Mouse (Mus musculus): ENCODE measurements around the gene Chchd6.

DNA sequence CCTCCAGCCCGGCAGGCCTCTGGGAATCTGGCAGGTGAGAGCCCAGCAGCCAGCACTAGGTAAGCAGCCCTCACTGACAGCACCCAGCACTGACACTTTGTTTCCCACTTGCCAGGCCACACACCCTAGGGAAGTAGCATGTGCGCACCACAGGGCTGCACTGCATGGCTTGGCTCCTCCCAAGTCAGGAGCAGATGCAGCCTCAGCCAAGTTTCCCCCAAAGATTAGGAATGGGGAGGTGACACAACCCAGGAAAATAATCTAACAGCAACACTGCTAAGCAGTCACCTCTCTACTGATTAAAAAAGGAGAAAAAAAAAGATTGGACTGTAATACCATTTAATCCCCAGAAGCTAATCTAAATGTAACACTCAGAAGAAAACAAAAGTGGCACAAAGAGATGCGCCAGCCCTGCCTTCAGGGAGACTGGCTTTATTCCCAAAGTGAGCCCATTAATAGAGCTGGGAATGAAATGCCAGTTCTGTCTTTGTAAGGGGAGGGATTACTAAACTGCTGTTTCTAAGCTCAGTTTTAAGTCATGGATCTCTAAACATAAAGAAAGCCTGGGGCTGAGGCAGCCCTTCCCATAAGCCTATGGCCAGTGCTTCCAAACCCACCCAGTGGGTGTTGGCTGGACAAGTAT, 188.1 kb downstream of the Chchd6 start:
- TF ChIP-seq MYOG (IDR thresholded peaks at IDR 0.05; ENCODE audit: control insufficient read depth, extremely low read depth, insufficient read length) (no peak), USF1 (IDR thresholded peaks at IDR 0.05; ENCODE audit: low read depth) (no peak), CTCF (IDR thresholded peaks at IDR 0.05; ENCODE audit: control insufficient read depth, insufficient read depth, insufficient read length) (no peak), MAX (IDR thresholded peaks at IDR 0.05) (no peak)

All from C2C12 (cell line).